Mouse (Mus musculus) ovary, adult 18-20 months (tissue): Measurements from ENCODE around the gene Trappc6a.
A peak's percentile ranks its signal among the peaks of the same experiment; 100 is the strongest.

Source experiments
- DNase-seq: peaks from one replicate; pipeline ENCODE4 v3.0.0; 2022; ENCODE audit warnings: low spot score, mixed read lengths

Trappc6a gene

GRCm38 (mm10) chr7:19523757-19524419, 15.7 kb downstream of the Trappc6a start:
- DNase-seq, result no peak

- no peak for DNase-seq
Observed at GRCm38 (mm10) chr7:19524420-19525104, 16.4 kb downstream of the Trappc6a start.

DNA sequence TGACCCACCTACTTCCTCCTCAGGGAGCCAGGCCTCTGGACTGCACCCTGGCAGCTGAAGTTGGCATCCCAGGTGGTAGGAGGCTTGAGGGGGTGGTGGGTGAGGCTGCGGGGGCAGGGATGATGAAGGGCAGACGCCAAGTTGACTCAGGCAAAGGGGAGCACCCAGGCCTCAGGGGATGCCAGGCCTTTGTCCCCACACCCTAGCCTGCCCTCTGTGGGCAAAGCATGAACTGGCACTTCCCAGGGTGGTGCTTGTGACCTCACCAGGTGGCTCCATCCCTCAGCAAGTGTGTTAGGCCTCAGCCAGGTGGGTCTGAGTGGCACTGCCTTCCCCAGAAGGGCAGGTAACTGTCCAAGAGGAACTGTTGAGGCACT, 16.9 kb downstream of the Trappc6a start:
- DNase-seq, result no peak

- DNase-seq, result no peak
Observed at GRCm38 (mm10) chr7:19531077-19531476, 22.9 kb downstream of the Trappc6a start.

GRCm38 (mm10) chr7:19532240-19532639, 24.0 kb downstream of the Trappc6a start:
- no peak for DNase-seq

DNA sequence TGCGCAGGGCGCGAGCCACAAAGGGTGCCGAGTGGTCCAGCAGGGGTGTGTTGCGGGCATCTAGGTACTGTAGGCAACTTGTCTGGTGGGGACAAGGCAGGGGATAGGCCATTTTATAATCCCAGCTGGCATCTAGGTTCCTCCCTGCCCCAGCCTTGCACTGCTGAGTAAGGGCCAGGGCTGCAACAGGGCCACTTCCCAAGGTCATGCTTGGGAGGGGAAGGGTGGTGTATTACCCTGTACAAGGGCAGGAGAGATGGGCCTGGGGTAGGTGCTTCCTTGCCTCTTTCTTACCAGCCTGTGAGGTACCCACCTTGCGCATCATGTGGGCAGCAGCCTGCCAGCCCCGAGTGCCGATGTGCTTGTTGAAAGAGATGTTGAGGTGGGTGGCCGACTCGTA, 26.5 kb downstream of the Trappc6a start:
- no peak for DNase-seq

DNA sequence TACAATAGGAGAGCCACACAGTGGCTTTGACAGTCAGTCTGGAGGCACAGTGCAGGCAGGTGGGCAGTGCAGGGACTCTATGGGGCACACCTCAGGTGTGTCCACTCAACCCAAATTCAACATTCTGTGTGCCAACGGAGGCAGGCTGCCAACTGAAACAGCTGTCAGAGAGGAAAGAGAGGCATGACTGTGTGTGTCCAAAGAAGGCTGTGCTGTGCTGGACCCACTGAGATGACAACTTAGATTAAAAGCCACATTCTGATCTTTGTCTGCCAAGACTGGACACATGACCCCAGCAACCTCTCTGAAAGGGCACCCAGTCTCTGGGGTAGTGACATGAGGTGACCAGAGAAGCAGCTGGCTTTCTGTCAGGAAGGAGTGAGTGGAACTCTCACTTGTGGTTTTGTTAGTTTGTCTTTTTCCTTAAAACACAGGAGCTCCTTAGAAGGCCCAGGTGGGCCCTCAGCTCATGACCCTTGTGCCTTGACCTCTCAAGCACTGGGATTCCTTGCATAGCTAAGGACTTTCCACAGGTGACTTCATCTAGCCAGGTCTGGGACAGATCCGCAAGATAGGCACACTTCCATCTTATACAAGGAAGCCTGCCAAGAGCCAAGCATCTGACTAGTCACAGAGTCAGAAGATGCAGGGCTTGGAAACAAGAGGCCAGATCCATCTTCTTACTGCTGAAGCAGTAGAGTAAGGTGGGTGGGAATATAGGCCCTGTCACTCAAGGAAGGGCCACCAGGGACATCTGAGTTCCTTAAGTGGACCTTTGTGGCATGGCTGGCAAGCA, 32.8 kb downstream of the Trappc6a start:
- DNase-seq, result no peak

DNA sequence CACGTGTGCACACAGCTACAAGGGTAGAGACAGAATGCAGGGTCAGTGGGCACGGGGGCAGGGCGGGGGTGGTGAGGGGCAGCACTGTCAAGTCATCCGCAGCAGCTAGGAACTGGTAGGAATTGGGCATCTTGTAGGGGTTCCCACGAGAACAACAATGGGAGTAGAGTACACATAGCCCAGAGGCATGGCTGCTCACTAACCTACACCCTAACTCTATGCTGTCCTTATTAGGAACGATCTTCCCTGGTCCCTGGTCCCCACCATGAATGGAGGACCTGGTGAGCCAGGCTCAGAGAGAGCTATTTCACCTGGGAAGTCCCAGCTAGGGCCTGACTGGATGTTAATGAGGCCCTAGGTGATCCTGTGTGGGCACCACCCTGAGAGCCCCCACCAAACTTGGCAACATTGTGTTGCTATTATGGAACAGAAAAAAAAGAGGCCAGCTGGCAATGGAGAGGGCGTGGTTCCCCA, 33.5 kb downstream of the Trappc6a start:
- no peak for DNase-seq

DNA sequence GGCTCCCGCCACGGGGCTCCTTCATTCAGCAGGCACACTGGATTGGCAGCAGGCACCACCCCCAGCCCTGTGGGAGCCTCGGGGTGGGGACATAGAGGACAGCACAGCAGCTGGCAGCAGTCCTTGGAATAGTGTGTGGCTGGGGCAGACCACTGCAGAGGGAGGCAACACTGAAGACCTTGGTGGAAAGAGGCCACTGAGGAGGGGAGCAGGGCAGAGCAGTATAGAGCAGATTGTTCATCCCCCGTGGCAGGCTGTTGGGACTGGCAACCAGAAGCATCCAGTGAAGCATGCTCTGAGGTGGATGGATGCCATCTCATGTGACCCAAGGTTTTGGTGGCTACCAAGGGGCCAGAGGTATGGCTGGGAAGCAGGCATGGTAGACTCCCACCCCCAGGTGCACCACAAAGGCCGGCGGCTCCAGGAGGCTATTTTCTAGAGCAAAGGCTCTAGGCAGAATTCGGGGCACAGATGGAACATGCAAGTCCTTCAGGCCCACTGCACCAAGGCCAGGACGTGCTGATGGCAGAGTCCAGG, 34.0 kb downstream of the Trappc6a start:
- peak; percentile 41 for DNase-seq

DNA sequence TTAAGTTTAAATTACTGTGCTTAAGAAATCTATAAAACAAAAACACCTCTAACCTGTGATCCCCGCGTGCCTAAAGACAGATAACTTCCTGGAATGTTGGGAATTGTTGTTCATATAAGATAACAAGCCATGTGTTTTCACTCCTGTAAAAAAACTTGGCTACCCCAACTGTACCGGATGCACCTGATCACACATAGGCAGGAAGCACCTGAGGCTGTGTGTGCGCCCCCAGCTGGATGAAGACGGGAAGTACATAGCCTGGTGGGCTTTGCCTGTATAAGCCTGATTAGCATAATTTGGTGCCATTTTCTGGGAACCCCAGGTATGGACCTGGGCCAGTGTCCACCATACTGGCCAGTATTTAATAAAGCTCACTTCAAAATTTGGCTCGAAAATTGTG, 35.4 kb downstream of the Trappc6a start:
- no peak for DNase-seq

DNA sequence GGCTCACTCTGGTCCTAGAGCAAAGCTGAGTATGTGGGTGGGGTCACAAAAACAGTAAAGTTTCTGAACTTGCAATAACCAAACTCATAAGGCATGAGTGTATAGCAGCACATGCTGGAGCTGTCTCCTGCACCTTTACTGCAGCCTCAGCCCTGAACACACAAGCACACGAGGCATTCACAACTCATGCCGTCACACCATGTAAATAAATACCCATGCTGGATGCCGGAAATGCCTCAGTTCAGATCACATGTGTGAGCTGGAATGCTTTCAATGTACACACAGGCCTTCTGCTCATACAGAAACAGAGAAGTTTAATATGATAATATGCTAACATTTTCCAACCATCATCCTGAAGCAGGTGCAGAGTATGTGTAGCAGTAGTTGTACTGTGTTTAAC, 37.8 kb downstream of the Trappc6a start:
- no peak for DNase-seq

DNA sequence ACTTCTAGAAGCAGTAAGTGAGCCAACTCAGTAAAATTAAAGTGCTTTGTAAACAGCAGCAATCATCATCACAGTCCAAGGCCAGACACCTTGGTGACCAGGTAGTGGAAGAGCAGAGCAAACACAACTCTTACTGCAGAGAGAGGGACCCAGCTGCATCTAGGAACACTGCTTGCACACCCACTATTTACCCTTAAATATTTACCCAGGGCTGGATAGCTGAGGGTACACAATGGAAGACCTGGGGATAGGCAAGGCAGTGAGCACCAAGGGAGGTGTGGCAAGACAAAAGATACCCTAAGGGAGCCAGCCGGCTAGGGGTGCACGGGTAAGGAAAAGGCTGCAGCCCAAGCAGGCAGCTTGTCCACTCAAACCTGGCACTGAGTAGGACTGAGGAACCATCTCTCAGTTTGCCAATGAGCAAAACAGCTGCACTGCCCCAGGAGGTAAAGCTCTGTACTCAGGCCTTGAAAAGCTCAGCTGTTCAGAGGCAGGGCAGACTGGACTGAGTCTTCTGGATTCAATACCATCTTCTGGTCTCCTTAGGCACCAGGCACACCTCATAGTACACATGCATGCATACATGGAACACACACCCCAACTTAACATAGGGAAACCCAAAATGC, 39.3 kb downstream of the Trappc6a start:
- no peak for DNase-seq

DNA sequence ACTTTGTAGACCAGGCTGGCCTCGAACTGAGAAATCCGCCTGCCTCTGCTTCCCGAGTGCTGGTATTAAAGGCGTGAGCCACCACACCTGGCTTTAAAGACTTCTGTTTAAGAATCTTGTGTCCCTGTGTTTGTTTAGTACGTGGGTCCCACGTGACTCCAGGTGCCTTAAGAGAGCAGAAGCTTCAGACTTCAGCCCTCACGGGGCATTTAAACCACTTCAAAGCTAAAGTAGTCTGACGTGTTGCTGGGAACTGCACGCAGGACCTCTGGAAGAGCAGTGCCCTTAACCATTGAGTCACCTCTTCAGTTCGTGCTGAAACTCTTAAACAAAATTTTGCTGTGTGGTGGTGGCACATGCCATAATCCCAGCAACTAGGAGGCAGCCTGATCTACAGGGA, 41.2 kb downstream of the Trappc6a start:
- DNase-seq, result no peak

- DNase-seq, result no peak
Observed at GRCm38 (mm10) chr7:19551634-19552033, 43.4 kb downstream of the Trappc6a start.

DNA sequence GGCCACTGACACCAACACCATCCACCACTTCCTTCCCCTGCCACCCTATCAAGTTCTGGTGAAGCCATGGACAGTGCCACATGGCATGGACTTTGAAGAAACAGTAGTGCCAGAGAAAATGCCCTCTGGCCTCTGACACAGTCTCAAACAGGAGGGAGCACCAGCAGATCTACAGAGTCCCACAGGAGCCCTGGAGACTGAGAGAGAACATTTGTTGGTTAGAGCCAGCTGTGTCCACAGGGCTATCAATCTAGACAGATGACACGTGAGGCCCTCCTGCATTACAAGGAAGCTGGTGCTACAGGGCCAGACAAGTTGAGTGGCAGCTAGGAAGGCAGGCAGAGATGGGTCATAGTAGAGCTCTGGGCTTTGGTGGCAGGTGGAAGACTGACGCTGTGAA, 44.2 kb downstream of the Trappc6a start:
- no peak for DNase-seq

- DNase-seq, result no peak
Observed at GRCm38 (mm10) chr7:19554168-19554567, 46.0 kb downstream of the Trappc6a start.

DNA sequence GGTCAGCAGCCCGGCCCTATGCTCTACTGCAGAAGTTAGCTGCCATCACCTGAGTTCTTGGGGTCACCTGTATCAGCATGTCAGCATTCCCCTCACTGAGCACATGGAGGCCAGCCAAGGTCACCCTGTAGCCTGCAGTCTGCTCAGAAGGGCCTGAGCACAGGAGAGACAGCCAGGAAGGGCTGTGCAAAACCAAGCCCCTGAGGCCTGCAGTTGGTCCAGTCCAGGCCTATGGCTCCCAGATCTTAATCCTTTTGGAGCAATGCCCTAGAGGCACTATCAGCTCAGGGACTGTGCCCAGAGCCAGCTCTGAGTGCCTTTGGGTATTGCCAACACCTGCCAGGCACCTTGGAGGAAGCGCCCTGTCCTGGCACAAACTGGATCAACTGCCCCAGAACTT, 48.9 kb downstream of the Trappc6a start:
- no peak for DNase-seq

DNA sequence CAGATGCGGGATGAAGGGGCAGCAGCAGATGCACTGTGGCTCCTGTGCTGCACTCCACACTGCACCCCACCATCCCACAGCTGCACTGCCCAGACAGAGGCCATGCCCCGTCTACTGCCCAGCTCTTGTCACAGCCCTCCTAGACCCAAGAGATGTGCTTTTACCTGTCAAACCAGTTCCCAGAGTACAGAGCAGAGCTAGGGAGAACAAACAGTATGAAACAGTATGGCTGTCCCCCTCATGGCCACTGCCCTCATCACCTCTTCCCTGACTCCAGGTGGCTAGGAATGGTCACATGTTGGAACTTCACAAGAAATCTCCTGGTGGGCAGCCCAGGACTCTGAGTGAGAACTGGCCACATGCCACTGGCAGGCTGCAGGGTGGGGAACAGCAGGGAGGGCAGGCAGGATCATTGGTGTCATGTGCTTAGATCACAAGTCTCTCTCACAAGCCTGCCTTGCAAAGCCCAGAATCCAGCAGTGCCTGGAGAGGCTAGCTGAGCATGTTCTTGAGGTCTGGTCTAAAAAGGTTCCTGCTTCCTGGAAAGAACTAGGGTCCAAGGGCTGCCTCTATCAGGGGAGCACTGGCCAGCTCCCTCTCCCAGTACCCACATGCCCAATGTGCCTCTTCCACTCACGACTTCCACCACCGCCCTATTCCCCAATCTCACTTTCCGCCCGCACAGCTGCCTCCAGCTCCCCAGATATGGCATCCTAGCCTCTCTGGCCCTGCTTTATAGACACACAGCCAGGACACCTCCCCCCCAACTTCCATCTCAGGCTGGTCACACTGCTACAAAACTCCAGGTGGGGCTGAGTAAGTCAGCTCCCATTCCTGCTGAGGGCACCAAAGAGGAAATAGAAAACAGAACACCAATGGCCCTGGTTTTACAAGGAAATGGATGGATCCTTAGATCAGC, 50.0 kb downstream of the Trappc6a start:
- DNase-seq, result no peak

- no peak for DNase-seq
Observed at GRCm38 (mm10) chr7:19558965-19559364, 50.8 kb downstream of the Trappc6a start.

- no peak for DNase-seq
Observed at GRCm38 (mm10) chr7:19560491-19561260, 52.5 kb downstream of the Trappc6a start.

DNA sequence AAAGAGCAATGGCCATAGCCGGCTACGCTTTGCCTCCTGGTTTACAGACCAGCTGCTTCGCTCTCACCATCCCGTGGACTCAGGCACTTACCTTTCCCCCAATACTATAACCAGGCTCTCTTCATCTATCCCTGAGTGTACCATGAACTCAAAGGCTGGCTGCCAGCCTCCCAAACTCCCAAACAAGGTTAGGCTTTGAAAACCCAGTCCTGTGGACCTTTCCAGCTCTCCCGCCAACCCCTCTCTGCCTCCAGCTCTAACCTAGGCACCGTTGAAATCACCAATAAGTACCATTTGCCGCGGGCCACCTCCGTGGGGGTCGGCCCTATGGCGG, 53.2 kb downstream of the Trappc6a start:
- no peak for DNase-seq
